Mouse (Mus musculus) urinary bladder, postnatal 14 days (tissue): ENCODE measurements around the gene Micall2.
"Not testable (repeated sequence)": the region's sequence is repeated elsewhere in the genome, so short reads cannot be mapped to it uniquely, and the experiment has no call there.

ENCODE experiments used
- DNase-seq: peaks from one replicate; pipeline ENCODE4 v3.0.0; 2021; ENCODE audit warnings: low spot score

Gene Micall2

DNA sequence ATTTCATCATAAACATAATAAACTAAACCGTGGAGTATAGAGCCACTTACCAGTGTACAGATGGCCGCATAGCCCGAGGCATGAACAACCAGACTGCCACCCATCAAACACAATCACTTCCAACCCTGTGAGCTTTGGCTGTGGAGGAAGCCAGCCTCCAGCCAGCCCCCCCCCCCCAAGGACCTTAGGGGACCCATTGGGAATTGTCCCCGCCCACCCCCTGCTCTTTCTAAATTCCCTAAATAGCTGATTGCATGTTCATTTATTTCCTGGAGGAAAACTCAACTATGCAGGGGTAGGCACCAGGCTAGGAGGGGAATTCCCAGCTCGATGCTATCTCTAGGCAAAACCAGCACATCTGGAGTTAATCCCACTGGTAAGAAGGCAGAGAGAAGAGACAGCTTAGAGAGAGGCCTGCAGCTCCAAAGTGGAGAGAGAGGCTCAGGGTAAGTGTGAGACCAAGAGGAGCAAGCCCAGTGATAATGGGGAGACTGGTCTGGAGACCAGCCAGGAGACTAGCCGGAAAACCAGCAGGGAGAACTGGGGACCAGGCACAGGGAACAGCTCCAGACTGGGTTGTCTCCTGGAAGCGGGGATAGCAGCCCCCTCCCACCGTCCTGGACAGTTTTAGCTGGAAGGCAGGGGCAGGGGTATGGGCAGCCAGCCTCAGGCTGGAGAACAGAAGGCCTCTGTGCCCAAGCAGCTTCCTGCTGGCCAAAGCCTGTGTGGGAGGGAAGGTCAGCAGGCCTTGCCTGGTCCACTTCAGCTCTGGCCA lies 5.2 kb downstream of the Micall2 start:
- DNase-seq, result no peak

DNA sequence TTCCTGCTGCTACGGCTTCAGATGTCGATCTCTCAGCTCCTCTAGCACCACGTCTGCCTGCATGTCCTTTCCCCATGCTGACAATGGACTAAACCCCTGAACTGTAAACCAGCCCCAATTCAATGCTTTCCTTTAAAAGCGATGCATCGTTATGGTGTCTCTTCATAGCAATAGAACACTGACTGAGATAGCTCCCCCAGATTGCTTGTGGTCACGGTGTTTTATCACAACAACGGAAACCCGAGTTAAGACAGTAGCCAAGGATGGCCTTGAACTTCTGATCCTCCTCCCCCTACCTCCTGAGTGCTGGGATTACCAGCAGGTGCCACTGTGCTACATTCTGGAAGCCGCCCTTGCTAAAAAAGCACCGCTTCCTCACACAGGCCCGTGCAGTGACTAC lies 8.9 kb downstream of the Micall2 start:
- no peak for DNase-seq

- DNase-seq, result no peak
Measured at GRCm38 (mm10) chr5:139726186-139726585, 9.9 kb downstream of the Micall2 start.

- no peak for DNase-seq
Measured at GRCm38 (mm10) chr5:139724336-139725116, 11.6 kb downstream of the Micall2 start.

DNA sequence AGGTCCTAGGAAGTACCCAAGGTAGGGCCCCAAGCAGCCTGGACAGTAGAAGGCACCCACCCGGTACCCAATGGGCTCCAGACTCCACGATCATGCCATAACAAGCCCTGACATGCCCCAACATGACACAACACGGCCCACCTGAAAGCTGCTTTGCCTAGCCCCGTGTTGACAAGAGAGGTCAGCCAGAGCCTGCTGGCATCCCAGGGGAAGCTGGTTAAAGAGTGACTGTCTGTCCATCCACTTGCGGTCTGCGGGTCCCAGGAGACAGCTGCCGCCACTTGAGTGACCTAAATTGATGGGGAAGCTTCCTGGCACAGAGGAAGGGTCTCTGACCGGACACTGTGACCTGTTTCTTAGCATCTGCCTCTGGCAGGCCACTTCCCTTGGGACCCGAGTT lies 13.0 kb downstream of the Micall2 start:
- DNase-seq, result peak; percentile 48

DNA sequence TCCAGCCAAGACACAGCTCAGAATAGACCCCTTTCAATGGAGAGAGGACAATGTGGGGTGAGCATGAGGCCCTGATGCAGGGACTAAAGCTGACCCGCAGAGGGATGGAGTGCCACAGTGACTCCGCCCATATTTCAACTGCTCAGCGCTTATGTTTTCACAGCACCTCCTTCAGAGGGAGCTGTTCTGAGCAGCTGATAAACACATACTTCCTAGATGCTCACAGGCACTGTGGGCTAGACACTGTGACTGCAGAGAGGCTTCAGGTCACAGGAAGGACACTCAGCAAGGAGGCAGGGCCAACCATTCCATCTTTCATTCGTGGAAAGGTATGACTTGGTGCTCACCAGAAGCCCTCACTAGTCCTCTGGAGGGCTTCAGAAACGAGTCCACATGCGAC lies 13.4 kb downstream of the Micall2 start:
- DNase-seq, result no peak

DNA sequence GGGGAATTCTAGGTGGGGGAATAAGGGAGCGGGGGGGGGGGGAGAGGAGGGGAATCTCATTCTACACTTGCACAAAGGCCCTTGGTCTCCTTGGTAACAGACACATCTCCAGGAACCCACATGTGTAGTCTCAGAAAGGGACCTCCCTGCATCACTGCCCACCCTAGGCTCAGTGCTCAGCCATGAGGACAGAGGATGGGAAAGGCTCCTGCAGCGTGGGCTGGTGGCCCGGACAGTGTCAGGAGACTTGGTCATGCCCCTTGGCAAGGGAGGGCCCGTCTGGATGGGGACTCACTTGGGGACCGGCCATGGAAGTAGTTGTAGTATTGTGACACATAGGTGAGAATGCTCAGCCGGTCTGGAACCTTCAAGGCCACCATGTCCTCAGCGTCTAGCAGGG lies 17.2 kb downstream of the Micall2 start:
- DNase-seq, result no peak

GRCm38 (mm10) chr5:139718540-139718939 lies 17.6 kb downstream of the Micall2 start:
- DNase-seq, result no peak

DNA sequence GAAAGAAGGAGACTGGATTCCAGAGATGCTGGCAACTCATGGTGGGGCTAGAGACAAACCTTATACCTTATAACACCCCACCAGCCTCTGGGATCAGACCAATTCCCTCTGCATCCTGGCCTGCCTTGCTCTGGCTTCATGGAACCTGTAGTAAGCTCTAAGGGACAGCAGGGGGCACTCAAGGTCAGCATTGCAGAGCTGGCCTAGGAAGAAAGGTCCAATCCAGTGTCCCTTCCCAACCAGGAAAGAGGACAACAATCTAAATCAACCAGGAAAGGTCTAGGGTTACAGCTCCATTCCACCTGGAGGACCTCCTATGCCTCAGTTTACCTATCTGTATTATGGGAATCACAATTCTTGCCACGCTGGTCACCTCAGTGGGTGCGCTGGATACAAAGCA lies 18.4 kb downstream of the Micall2 start:
- DNase-seq, result peak; percentile 59

GRCm38 (mm10) chr5:139706496-139706895 lies 29.6 kb downstream of the Micall2 start:
- no peak for DNase-seq

DNA sequence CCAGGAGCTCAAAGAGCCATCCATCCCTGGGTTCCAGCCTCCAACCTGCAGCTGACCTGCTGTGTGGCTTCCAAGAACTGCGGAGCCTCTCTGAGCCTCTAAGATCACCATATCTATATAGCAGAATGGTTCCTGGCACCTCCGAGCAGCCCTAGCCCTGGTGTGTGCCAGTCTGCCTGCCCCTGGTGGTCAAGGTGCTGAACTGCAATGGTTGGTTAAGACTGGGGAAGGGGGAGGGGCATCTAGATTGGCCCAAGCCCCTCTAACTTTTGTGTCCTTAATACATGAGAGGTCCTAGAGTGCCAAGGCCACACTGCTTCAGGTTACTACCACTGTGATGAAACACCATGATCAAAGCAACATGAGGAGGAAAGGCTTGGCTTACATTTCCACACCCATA lies 33.2 kb downstream of the Micall2 start:
- no peak for DNase-seq

GRCm38 (mm10) chr5:139702236-139702635 lies 33.9 kb downstream of the Micall2 start:
- no peak for DNase-seq

DNA sequence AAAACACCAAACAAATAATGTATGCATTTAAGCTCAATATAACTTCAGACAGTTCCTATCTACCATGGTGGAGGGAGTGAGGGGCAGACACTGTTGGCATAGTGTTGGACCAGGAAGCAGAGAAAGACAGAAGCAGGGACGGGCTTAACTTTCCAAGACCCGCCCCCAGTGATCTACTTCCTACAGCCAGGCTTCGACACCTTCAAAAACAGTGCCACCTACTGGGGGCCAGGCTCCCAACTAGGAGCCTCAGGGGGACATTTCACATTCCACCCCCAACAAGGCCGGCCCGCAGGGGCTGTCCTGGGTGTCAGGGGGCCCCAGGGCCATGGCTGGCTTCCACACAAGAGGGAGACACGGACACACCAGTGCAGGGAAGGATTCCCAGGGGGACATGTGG lies 39.2 kb downstream of the Micall2 start:
- no peak for DNase-seq

- not testable (repeated sequence) for DNase-seq
Measured at GRCm38 (mm10) chr5:139695876-139696275, 40.3 kb downstream of the Micall2 start.

GRCm38 (mm10) chr5:139694989-139695571 lies 41.1 kb downstream of the Micall2 start:
- peak; percentile 56 for DNase-seq

DNA sequence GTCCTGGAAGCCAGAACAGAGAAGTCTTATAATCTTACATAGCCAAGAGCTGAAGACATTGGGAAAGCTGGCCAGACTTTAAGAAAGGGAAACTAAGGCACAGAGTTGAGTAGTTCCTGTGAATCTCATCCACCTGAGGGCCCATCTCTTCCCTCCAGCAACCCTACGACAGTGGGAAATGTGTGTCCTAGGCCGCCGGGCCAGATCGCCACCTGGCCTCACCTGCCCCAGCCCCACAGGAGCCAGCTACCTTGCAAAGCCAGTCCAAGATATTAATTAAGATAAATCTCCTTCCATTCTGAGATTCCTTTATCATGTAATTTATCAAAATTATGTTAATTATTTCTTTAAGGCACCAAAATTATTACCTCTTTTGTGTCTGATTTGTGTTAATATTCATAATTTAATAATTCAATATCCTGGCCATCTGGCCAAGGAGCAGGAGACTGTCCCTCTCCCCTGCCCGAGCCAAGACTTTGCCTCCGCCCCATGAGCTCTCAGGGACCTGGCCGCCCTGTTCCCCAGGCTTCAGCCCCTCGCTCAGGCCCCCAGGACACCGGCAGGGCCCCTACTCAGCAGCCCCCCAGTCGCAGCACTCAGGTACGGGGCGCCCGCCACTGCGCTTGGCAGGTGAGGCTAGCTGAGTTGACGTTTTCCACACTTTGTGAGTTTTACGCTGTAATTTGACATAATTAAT lies 41.7 kb downstream of the Micall2 start:
- DNase-seq, result no peak

DNA sequence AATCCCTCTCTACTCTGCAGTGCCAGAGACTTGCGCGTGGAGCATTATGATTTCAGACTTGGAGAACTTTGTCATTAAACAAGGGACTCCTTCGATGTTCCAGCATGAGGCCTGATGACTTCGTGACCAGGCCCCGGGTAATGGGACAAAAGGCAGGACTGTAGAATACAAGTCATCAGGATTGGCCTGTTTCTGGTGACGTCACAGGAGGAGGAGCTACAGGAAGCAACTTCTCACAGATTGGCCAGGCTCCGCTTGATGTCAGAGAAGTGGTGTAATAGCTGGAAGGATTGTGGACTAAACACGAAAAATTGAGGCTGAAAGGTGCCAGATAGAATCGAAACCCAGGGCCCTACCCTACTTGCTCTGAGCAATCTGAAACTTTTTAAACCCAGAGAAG lies 45.3 kb downstream of the Micall2 start:
- DNase-seq, result no peak

DNA sequence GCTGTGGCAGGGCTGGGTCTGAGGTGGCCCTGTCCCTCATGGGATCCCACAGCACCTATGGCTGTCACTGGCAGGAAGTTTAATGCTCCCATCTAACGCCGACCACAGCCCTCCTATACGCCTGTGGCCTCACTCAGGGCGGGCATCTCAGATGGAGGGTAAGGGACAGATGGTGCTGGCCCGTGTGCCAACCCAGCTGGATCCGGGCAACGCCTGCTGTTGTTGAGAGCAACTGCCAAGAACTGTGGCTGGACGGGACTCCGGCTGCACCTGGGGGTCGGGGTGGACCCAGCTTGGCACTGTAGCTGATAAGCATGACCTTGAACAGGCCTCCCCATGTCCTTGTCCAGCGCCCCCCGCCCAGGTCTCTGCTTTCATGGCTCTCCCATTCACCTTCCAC lies 47.8 kb downstream of the Micall2 start:
- no peak for DNase-seq

GRCm38 (mm10) chr5:139687646-139688045 lies 48.5 kb downstream of the Micall2 start:
- peak; percentile 54 for DNase-seq

DNA sequence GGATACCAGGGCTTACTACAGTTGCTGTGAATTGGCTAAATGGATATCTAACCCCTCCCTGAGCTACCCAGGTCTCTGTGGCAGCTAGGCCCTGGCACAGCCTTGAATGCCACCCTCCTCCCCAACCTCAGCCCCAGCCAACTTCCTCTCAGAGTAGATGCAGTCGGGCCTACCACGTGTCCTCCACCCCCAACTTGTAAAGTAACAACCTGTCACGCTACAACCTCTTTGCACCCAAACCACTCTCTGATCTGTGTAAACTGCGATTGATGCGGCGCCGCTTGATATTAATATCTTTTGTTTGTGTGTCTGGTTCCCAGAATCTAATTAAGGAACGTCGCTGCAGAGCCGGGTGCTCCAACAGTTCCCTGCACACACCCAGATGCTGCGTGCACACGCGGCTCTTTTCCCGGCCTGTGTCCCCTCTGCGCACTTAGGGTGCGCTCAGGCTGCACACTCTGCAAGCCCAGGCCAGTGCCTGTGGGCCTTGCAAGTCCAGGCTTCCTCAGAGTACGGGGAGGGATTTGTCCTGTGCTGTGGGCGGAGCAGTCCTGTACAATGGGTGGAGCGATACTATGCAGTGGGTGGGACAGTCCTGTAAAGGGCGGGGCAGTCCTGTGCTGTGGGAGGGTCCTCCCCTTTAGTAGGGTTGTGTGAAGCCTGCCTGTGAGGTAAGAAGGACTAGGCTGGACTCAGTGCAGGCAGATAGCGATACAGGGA lies 49.4 kb downstream of the Micall2 start:
- peak; percentile 63 for DNase-seq

DNA sequence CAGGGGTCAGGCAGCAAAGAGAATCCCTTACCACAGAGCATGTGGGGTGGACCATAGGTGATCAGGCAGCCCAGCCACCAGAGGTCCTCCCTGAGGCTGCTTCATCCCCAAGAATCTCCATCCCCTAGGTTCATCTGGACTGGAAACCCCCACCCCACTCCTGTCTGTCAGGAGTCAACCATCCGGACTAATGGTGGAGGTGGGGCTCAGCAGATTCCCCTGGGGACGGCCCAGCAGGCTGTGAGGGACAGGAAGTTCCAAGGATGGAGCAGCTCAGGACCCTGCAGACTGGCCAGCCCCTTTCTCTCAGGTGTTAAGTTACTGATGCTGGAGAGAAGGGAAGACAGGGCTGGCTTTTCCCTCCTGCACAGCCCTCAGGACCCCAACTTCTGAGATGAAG lies 52.9 kb downstream of the Micall2 start:
- DNase-seq, result no peak

DNA sequence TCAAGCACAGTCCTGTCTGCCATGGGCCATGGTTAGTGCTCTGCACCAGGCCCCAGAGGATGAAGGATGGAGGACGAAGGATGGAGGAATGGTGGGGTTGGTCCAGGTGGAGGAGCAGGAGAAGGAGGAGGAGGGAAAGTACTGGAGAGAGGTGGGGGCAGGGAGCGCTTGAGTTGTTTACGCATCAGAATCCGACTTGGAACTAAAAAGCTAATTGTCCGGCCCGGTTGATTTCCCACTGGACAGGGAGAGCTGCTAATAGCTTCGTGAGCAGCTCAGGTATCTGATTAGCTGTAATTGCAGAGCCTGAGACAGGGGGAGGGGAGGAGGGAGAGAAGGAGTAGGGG lies 53.5 kb downstream of the Micall2 start:
- no peak for DNase-seq
